Mouse (Mus musculus) hindbrain, embryonic 14.5 days (tissue): ENCODE measurements around the gene Hemk1. TPM values are rescaled to one million over a fixed set of nuclear protein-coding genes. Genes with fewer than 3 reads are reported as not detected.

Source experiments
- ATAC-seq: fragments of 200-750 bp; cut with Nextera tagmentation; 2 replicates; pipeline ENCODE4 v1.8.0; 2017; ENCODE audit warnings: moderate number of reproducible peaks, mild to moderate bottlenecking, moderate TSS enrichment, moderate library complexity; ENCODE audit not compliant: low FRiP score
- DNase-seq: peaks from one replicate; pipeline ENCODE4 v3.0.0-alpha.2; 2015; ENCODE audit warnings: low spot score
- H3K27ac ChIP-seq: fragments of 300-500 bp; sonication (generic); 2 replicates; pipeline ENCODE4 v1.5.1; 2014; ENCODE audit warnings: mild to moderate bottlenecking, moderate library complexity
- H3K27me3 ChIP-seq: fragments of 300-500 bp; sonication (generic); 2 replicates; pipeline ENCODE4 v1.6.1; 2014; ENCODE audit warnings: mild to moderate bottlenecking, low read length, mixed read lengths; ENCODE audit not compliant: control insufficient read depth, insufficient read depth
- H3K36me3 ChIP-seq: fragments of 300-500 bp; sonication (generic); replicated peaks from 2 replicates; pipeline ENCODE4 v1.6.1; 2014; ENCODE audit not compliant: control insufficient read depth, insufficient read depth
- H3K4me1 ChIP-seq: fragments of 300-500 bp; sonication (generic); replicated peaks from 2 replicates; pipeline ENCODE4 v1.6.1; 2014; ENCODE audit warnings: antibody characterized with exemption, low read length, mixed read lengths; ENCODE audit not compliant: control insufficient read depth, insufficient read depth
- H3K4me2 ChIP-seq: fragments of 300-500 bp; sonication (generic); replicated peaks from 2 replicates; pipeline ENCODE4 v1.6.1; 2014; ENCODE audit warnings: mild to moderate bottlenecking, moderate library complexity
- H3K4me3 ChIP-seq: fragments of 300-500 bp; sonication (generic); replicated peaks from 2 replicates; pipeline ENCODE4 v1.5.1; 2014; ENCODE audit warnings: mild to moderate bottlenecking, low read length
- H3K9ac ChIP-seq: fragments of 300-500 bp; sonication (generic); 2 replicates; pipeline ENCODE4 v1.6.1; 2014
- H3K9me3 ChIP-seq: fragments of 300-500 bp; sonication (generic); 2 replicates; pipeline ENCODE4 v1.6.1; 2016; ENCODE audit warnings: low read length; ENCODE audit not compliant: control insufficient read depth
- WGBS: fragments of 180-500 bp; shearing (Covaris S2); extraction: QIAGEN DNeasy Blood & Tissue Kit; methylation state at CpG from one replicate; pipeline ENCODE4 v1.1.7; 2014; 5-methylcytosine and 5-hydroxymethylcytosine counted together
- polyA plus RNA-seq: library from polyadenylated mRNA; unstranded; fragments of >200 nt; fragmentation: Nextera tagmentation; extraction: Ambion mirVana; gene quantifications from 2 replicates; pipeline ENCODE4 v1.2.1, GENCODE M21; 2014

Hemk1 gene
- 16.7 and 19.1 TPM in 2 replicates for polyA plus RNA-seq

DNA sequence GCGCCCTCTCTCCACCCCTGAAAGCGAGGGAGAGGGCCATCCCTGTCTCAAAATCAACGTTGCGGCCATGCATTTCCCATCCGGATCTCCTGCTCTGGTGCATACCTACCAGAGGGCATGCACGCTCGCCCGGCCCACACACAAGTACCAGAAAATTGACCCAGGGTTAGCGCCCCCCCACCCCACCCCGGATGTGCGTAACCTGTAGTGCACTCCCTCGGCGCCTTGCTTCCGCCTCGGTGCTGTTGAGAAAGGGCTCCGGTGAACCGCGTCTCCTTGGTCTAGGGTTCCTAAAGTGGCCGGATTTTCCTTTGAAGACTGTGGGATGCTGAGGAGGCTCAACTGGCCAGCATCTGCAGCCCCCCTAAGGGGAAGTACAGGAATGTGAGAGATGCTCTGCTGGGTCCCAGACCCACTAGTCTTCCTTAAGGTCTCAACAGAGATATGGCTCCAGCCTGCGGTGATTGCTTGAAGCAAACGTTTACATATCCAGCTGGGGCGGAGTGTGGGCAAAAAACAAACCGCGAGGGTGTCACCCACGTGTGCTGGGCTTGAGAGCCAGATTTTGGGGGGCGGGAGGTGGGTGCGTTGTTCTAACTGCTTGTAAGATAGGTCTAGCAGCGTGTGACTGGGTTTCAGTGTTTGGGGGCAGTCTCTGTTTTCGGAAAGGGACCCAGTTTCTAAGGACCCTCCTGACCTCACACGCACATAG, at the start of gene Hemk1:
TSS of gene Hemk1 (minus strand) at position 179 of the 712 bp plus-strand sequence.
- Histone ChIP-seq H3K9me3 (no peaks in the 10 kb centered on the region), H3K27ac (peak within 1 kb of the TSS; percentile 50), H3K27me3 (no peaks in the 10 kb centered on the region), H3K9ac (peak within 1 kb of the TSS; percentile 80), H3K4me2 (peak within 1 kb of the TSS; percentile 86), H3K4me1 (peaks cover 30% of the 10 kb centered on the region), H3K4me3 (peak within 1 kb of the TSS; percentile 54), H3K36me3 (no peaks in the 10 kb centered on the region)
- ATAC-seq = peak; percentile 84
- peak; percentile 85 for DNase-seq
- 4% methylated on average over 30 of the region's 30 CpGs for WGBS

GRCm38 (mm10) chr9:107387708-107388107, 49.6 kb upstream of the Hemk1 start:
- WGBS = 89% methylated on average over 3 of the region's 3 CpGs
- no peak overlapping the region for H3K4me3 ChIP-seq
- no peak for DNase-seq
- peaks cover 5% of the 10 kb centered on the region; the same call in 1 of the 2 replicates for H3K27me3 ChIP-seq
- peaks cover 7% of the 10 kb centered on the region; the same call in 1 of the 2 replicates for H3K4me1 ChIP-seq
- no peak for ATAC-seq
- H3K4me2 ChIP-seq = no peak overlapping the region
- no peaks in the 10 kb centered on the region for H3K36me3 ChIP-seq
- no peaks in the 10 kb centered on the region for H3K9me3 ChIP-seq
- H3K9ac ChIP-seq = no peak overlapping the region
- H3K27ac ChIP-seq = no peak overlapping the region

GRCm38 (mm10) chr9:107386722-107387121, 48.6 kb upstream of the Hemk1 start:
- H3K9ac ChIP-seq = no peak overlapping the region
- H3K4me3 ChIP-seq = no peak overlapping the region
- no peaks in the 10 kb centered on the region for H3K9me3 ChIP-seq
- H3K4me1 ChIP-seq = peaks cover 14% of the 10 kb centered on the region
- ATAC-seq (no peak), DNase-seq (no peak)
- no peak overlapping the region for H3K27ac ChIP-seq
- H3K27me3 ChIP-seq = peaks cover 13% of the 10 kb centered on the region; the same call in 1 of the 2 replicates
- WGBS = 65% methylated on average over 3 of the region's 3 CpGs
- H3K4me2 ChIP-seq = no peak overlapping the region
- H3K36me3 ChIP-seq = no peaks in the 10 kb centered on the region

GRCm38 (mm10) chr9:107384396-107384795, 46.2 kb upstream of the Hemk1 start:
- Histone ChIP-seq H3K9ac (no peak overlapping the region), H3K27ac (no peak overlapping the region), H3K27me3 (peaks cover 23% of the 10 kb centered on the region; the same call in 1 of the 2 replicates), H3K4me3 (no peak overlapping the region), H3K4me1 (peaks cover 9% of the 10 kb centered on the region), H3K9me3 (no peaks in the 10 kb centered on the region), H3K4me2 (no peak overlapping the region), H3K36me3 (no peaks in the 10 kb centered on the region)
- WGBS = 24% methylated on average over 3 of the region's 3 CpGs
- DNase-seq (no peak), ATAC-seq (no peak)

DNA sequence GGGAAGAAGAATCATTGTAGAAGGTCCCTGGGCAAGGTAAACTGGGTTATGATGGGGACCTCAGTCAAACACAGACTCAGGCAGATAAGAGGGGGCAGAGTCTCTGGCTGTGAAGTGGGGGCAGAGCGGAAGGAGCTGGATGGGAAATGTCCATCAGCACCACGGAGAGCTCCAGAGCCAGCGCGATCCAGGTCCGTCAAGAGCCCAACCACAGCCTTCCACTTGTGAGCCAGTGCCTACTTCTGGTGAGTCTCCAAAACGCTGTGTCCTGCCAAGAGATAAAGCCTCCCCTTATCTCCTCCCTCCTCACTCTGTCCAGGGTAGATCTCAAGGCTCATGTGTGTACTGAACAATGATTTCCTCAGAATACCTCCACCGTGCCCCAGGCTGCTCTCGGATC, 43.6 kb upstream of the Hemk1 start:
- Histone ChIP-seq H3K4me1 (peaks cover 21% of the 10 kb centered on the region), H3K36me3 (no peaks in the 10 kb centered on the region), H3K27me3 (peaks cover 28% of the 10 kb centered on the region; the same call in 1 of the 2 replicates), H3K4me3 (no peak overlapping the region), H3K9me3 (no peaks in the 10 kb centered on the region), H3K27ac (no peak overlapping the region), H3K9ac (no peak overlapping the region), H3K4me2 (no peak overlapping the region)
- ATAC-seq = no peak
- peak; percentile 53 for DNase-seq
- 16% methylated on average over 8 of the region's 8 CpGs for WGBS

GRCm38 (mm10) chr9:107377961-107378512, 39.9 kb upstream of the Hemk1 start:
- H3K27ac ChIP-seq = peak overlapping the region; percentile 78
- peaks cover 32% of the 10 kb centered on the region for H3K4me1 ChIP-seq
- no peaks in the 10 kb centered on the region for H3K9me3 ChIP-seq
- H3K9ac ChIP-seq = peak overlapping the region; percentile 47
- H3K27me3 ChIP-seq = peaks cover 28% of the 10 kb centered on the region; the same call in 1 of the 2 replicates
- DNase-seq (peak; percentile 72), ATAC-seq (peak; percentile 72)
- peak overlapping the region; percentile 54 for H3K4me2 ChIP-seq
- peak overlapping the region; percentile 28 for H3K4me3 ChIP-seq
- under 1% methylated on average over 35 of the region's 35 CpGs for WGBS
- H3K36me3 ChIP-seq = no peaks in the 10 kb centered on the region

GRCm38 (mm10) chr9:107375451-107375850, 37.3 kb upstream of the Hemk1 start:
- DNase-seq (no peak), ATAC-seq (no peak)
- no peaks in the 10 kb centered on the region for H3K9me3 ChIP-seq
- no peak overlapping the region for H3K9ac ChIP-seq
- H3K4me2 ChIP-seq = no peak overlapping the region
- no peak overlapping the region for H3K27ac ChIP-seq
- WGBS = 14% methylated on average over 5 of the region's 5 CpGs
- peaks cover 6% of the 10 kb centered on the region; the same call in 1 of the 2 replicates for H3K27me3 ChIP-seq
- no peaks in the 10 kb centered on the region for H3K36me3 ChIP-seq
- H3K4me1 ChIP-seq = peaks cover 30% of the 10 kb centered on the region
- H3K4me3 ChIP-seq = no peak overlapping the region

GRCm38 (mm10) chr9:107374623-107375022, 36.5 kb upstream of the Hemk1 start:
- WGBS = 7% methylated on average over 8 of the region's 8 CpGs
- no peak overlapping the region for H3K9ac ChIP-seq
- peaks cover 6% of the 10 kb centered on the region; the same call in 1 of the 2 replicates for H3K27me3 ChIP-seq
- peaks cover 38% of the 10 kb centered on the region for H3K4me1 ChIP-seq
- H3K4me2 ChIP-seq = no peak overlapping the region
- no peak overlapping the region for H3K4me3 ChIP-seq
- DNase-seq = no peak
- no peaks in the 10 kb centered on the region for H3K36me3 ChIP-seq
- no peak overlapping the region for H3K27ac ChIP-seq
- no peak for ATAC-seq
- H3K9me3 ChIP-seq = no peaks in the 10 kb centered on the region

GRCm38 (mm10) chr9:107372441-107372840, 34.3 kb upstream of the Hemk1 start:
- H3K27me3 ChIP-seq = peaks cover 6% of the 10 kb centered on the region; the same call in 1 of the 2 replicates
- ATAC-seq (no peak), DNase-seq (no peak)
- H3K4me2 ChIP-seq = no peak overlapping the region
- H3K36me3 ChIP-seq = no peaks in the 10 kb centered on the region
- no peak overlapping the region for H3K9ac ChIP-seq
- WGBS = 54% methylated on average over 4 of the region's 4 CpGs
- no peak overlapping the region for H3K27ac ChIP-seq
- H3K9me3 ChIP-seq = no peaks in the 10 kb centered on the region
- H3K4me3 ChIP-seq = no peak overlapping the region
- peaks cover 28% of the 10 kb centered on the region for H3K4me1 ChIP-seq
